Mouse (Mus musculus) right cerebral cortex, adult 2 months (tissue): ENCODE measurements around the gene Cttnbp2nl.

Source experiments
- DNase-seq, 2 experiments: peaks; one replicate each; pipeline ENCODE4 v3.0.0; 2021 to 2022; ENCODE audit warnings: low spot score in 2 of 2

Cttnbp2nl gene

GRCm38 (mm10) chr3:104965070-104965855, 87.7 kb downstream of the Cttnbp2nl start:
- DNase-seq, result no peak

GRCm38 (mm10) chr3:104963331-104964276, 89.3 kb downstream of the Cttnbp2nl start:
- DNase-seq, result no peak

GRCm38 (mm10) chr3:104962866-104963265, 90.1 kb downstream of the Cttnbp2nl start:
- DNase-seq, result no peak

GRCm38 (mm10) chr3:104962141-104962611, 90.8 kb downstream of the Cttnbp2nl start:
- no peak for DNase-seq

GRCm38 (mm10) chr3:104961066-104962059, 91.6 kb downstream of the Cttnbp2nl start, which contains the start of gene Wnt2b:
Gene Wnt2b, minus strand, starts transcription at chr3:104961921.
- no peak for DNase-seq

GRCm38 (mm10) chr3:104960026-104961000, 92.6 kb downstream of the Cttnbp2nl start:
- DNase-seq, result no peak

GRCm38 (mm10) chr3:104956131-104956581, 96.8 kb downstream of the Cttnbp2nl start:
- no peak for DNase-seq

GRCm38 (mm10) chr3:104954551-104954950, 98.4 kb downstream of the Cttnbp2nl start:
- DNase-seq, result no peak

GRCm38 (mm10) chr3:104954137-104954536, 98.8 kb downstream of the Cttnbp2nl start:
- DNase-seq, result no peak

GRCm38 (mm10) chr3:104952891-104953670, 99.9 kb downstream of the Cttnbp2nl start:
- DNase-seq, result no peak
